Mouse (Mus musculus) cerebellum, postnatal 4 days (tissue): Measurements from ENCODE around the gene Flvcr1.
"Not testable (repeated sequence)": the region's sequence is repeated elsewhere in the genome, so short reads cannot be mapped to it uniquely, and the experiment has no call there.

Experiments
- DNase-seq, 2 experiments: peaks; one replicate each; pipeline ENCODE4 v3.0.0; 2022; ENCODE audit warnings: low spot score in 2 of 2, mixed read lengths in 1 of 2

Flvcr1 gene

GRCm38 (mm10) chr1:191041352-191041751 lies 15.4 kb upstream of the Flvcr1 start:
- no peak for DNase-seq

- no peak for DNase-seq
These were observed 12.0 kb upstream of the Flvcr1 start for GRCm38 (mm10) chr1:191037999-191038398.

- DNase-seq, result no peak
These were observed 10.8 kb upstream of the Flvcr1 start, which contains the start of gene Spata45 for GRCm38 (mm10) chr1:191036554-191037334. Spata45 (plus strand) TSS chr1:191036639.

- DNase-seq, result peak in 1 of 2 experiments; percentile 18
These were observed 9.7 kb upstream of the Flvcr1 start for GRCm38 (mm10) chr1:191035649-191036048.

GRCm38 (mm10) chr1:191030922-191031425 lies 5.0 kb upstream of the Flvcr1 start:
- not testable (repeated sequence) for DNase-seq

GRCm38 (mm10) chr1:191030182-191030581 lies 4.2 kb upstream of the Flvcr1 start:
- DNase-seq, result no peak

GRCm38 (mm10) chr1:191025016-191026012 lies 644 bp downstream of the Flvcr1 start:
- DNase-seq, result peak in 1 of 2 experiments; percentile 31

GRCm38 (mm10) chr1:191023806-191024205 lies 2.2 kb downstream of the Flvcr1 start:
- not testable (repeated sequence) for DNase-seq

GRCm38 (mm10) chr1:191023140-191023539 lies 2.8 kb downstream of the Flvcr1 start:
- no peak for DNase-seq

GRCm38 (mm10) chr1:191021016-191021415 lies 4.9 kb downstream of the Flvcr1 start:
- DNase-seq, result no peak

GRCm38 (mm10) chr1:191020217-191020924 lies 5.6 kb downstream of the Flvcr1 start:
- no peak for DNase-seq

- no peak for DNase-seq
These were observed 6.2 kb downstream of the Flvcr1 start for GRCm38 (mm10) chr1:191019803-191020202.

GRCm38 (mm10) chr1:191014271-191014670 lies 11.7 kb downstream of the Flvcr1 start:
- DNase-seq, result no peak

GRCm38 (mm10) chr1:191008707-191009106 lies 17.3 kb downstream of the Flvcr1 start:
- DNase-seq, result no peak

- no peak for DNase-seq
These were observed 23.8 kb downstream of the Flvcr1 start for GRCm38 (mm10) chr1:191002201-191002600.

- peak in 1 of 2 experiments; percentile 40 for DNase-seq
These were observed 25.3 kb downstream of the Flvcr1 start for GRCm38 (mm10) chr1:191000686-191001085.

- DNase-seq, result no peak
These were observed 27.9 kb downstream of the Flvcr1 start for GRCm38 (mm10) chr1:190998027-190998426.

- DNase-seq, result no peak
These were observed 29.5 kb downstream of the Flvcr1 start for GRCm38 (mm10) chr1:190996346-190996877.

GRCm38 (mm10) chr1:190995548-190995947 lies 30.4 kb downstream of the Flvcr1 start:
- DNase-seq, result peak; percentile 56 to 82

- no peak for DNase-seq
These were observed 36.4 kb downstream of the Flvcr1 start for GRCm38 (mm10) chr1:190989437-190990082.

GRCm38 (mm10) chr1:190981412-190981811 lies 44.5 kb downstream of the Flvcr1 start:
- DNase-seq, result no peak
